Mouse (Mus musculus) adipose tissue, adult 10 weeks (tissue): ENCODE results near the gene Btbd35f6. TPM values are rescaled to one million over a fixed set of nuclear protein-coding genes. Genes with fewer than 3 reads are reported as not detected.

ENCODE experiments used
- polyA plus RNA-seq: library from polyadenylated mRNA; stranded (reverse); fragments of 350-450 nt; fragmentation: Illumina TruSeq; extraction: RNeasy Lipid Tissue Mini Kit (QIAGEN cat#74804); gene quantifications from one replicate; pipeline ENCODE4 v1.2.3, GENCODE M21; 2014; ENCODE audit warnings: low read depth, low replicate concordance

Btbd35f6 gene
- not detected for polyA plus RNA-seq

GRCm38 (mm10) chrX:33956440-33956839, at the start of gene Btbd35f6:
Gene Btbd35f6 (minus strand): TSS chrX:33956540.

GRCm38 (mm10) chrX:33986716-33987115, 30.4 kb upstream of the Btbd35f6 start, which contains the start of gene Gm21870:
Gene Gm21870 (minus strand): TSS chrX:33986816.

Other genes with a start within 250 kb of the Btbd35f6 start
- not detected for gene Gm21870, start 30.3 kb upstream of the Btbd35f6 start, polyA plus RNA-seq
- not detected for gene Btbd35f9, start 205.0 kb upstream of the Btbd35f6 start, polyA plus RNA-seq